Mouse (Mus musculus) midbrain, embryonic 11.5 days (tissue): ENCODE data around the gene Ulbp1. TPM values are rescaled to one million over a fixed set of nuclear protein-coding genes. Genes with fewer than 3 reads are reported as not detected.
"Not testable (repeated sequence)": the region's sequence is repeated elsewhere in the genome, so short reads cannot be mapped to it uniquely, and the experiment has no call there.

ENCODE experiments used
- ATAC-seq: fragments of 200-750 bp; cut with Nextera tagmentation; 2 replicates; pipeline ENCODE4 v1.8.0; 2017; ENCODE audit warnings: moderate TSS enrichment, moderate library complexity; ENCODE audit not compliant: low FRiP score
- DNase-seq: peaks from one replicate; pipeline ENCODE4 v3.0.0; 2015; ENCODE audit warnings: low spot score; ENCODE audit errors: missing footprints
- H3K27ac ChIP-seq: fragments of 300-500 bp; sonication (generic); 2 replicates; pipeline ENCODE4 v1.5.1; 2014; ENCODE audit warnings: low read depth, low read length
- H3K27me3 ChIP-seq: fragments of 300-500 bp; sonication (generic); 2 replicates; pipeline ENCODE4 v1.6.1; 2014; ENCODE audit warnings: mild to moderate bottlenecking, low read length, moderate library complexity, mixed read lengths; ENCODE audit not compliant: control insufficient read depth, insufficient read depth
- H3K36me3 ChIP-seq: fragments of 300-500 bp; sonication (generic); 2 replicates; pipeline ENCODE4 v1.6.1; 2014; ENCODE audit warnings: mild to moderate bottlenecking, low read length, moderate library complexity, mixed read lengths; ENCODE audit not compliant: control insufficient read depth, insufficient read depth
- H3K4me1 ChIP-seq: fragments of 300-500 bp; sonication (generic); 2 replicates; pipeline ENCODE4 v1.6.1; 2014; ENCODE audit warnings: low read length; ENCODE audit not compliant: control insufficient read depth, insufficient read depth
- H3K4me2 ChIP-seq: fragments of 300-500 bp; sonication (generic); 2 replicates; pipeline ENCODE4 v1.6.1; 2014; ENCODE audit warnings: mild to moderate bottlenecking, moderate library complexity
- H3K4me3 ChIP-seq: fragments of 300-500 bp; sonication (generic); 2 replicates; pipeline ENCODE4 v1.5.1; 2014; ENCODE audit warnings: low read depth, low read length
- H3K9ac ChIP-seq: fragments of 300-500 bp; sonication (generic); 2 replicates; pipeline ENCODE4 v1.6.1; 2014; ENCODE audit warnings: low read length
- H3K9me3 ChIP-seq: fragments of 300-500 bp; sonication (generic); 2 replicates; pipeline ENCODE4 v1.6.1; 2016; ENCODE audit warnings: low read length; ENCODE audit not compliant: control insufficient read depth
- WGBS: fragments of 180-500 bp; shearing (Covaris S2); extraction: QIAGEN DNeasy Blood & Tissue Kit; methylation state at CpG from one replicate; pipeline ENCODE4 v1.1.7; 2014; 5-methylcytosine and 5-hydroxymethylcytosine counted together
- polyA plus RNA-seq: library from polyadenylated mRNA; unstranded; fragments of >200 nt; fragmentation: Nextera tagmentation; extraction: Ambion mirVana; gene quantifications from 2 replicates; pipeline ENCODE4 v1.2.1, GENCODE M21; 2014

The Ulbp1 gene
- 0.79 and 1.5 TPM in 2 replicates for polyA plus RNA-seq

DNA sequence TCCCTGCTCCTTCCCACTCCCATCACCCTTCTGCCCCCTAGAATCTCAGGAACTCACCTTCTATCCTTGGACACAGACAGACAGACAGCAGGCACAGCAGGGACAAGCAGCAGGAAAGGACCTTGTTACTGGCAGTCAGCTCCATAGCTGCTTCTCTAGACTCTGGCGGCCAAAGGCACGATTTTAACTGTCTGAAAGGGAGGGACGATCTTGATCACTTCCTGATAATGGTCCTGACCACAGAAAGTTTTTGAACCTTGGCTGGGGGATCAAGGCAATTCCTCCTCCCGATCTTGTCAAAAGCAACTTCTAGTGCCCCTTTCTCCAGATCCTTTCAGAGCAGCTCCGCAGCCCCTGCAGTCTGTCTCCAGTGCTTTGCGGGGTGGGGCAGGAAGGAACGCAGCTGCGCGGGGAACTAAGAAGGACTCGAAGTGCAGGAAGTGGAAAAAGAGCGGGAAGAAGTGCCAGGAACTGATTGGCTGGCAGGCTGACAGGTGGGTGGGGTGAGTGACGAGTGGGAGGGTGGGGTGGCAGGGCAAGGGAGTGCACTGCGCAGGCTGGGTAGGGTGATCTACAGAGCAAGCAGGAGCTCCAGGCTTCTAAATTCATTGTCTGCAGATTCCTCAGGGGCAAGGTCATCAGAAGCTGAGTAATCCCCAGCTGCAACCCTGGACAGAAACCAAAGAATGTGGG, at the start of gene Ulbp1:
Gene Ulbp1, minus strand, starts transcription at position 442 of the 693 bp plus-strand sequence.
- Histone ChIP-seq H3K27me3 (no peaks in the 10 kb centered on the region), H3K4me2 (no peak within 1 kb of the TSS), H3K36me3 (no peaks in the 10 kb centered on the region), H3K9ac (no peak within 1 kb of the TSS), H3K9me3 (no peaks in the 10 kb centered on the region), H3K27ac (no peak within 1 kb of the TSS), H3K4me1 (peaks cover 3% of the 10 kb centered on the region; the same call in 1 of the 2 replicates), H3K4me3 (no peak within 1 kb of the TSS)
- ATAC-seq (no peak), DNase-seq (no peak)
- 74% methylated on average over 13 of the region's 13 CpGs for WGBS

GRCm38 (mm10) chr10:7498180-7498579, 24.7 kb upstream of the Ulbp1 start:
- not testable (repeated sequence) for H3K9me3 ChIP-seq, H3K9ac ChIP-seq, H3K27me3 ChIP-seq, H3K4me3 ChIP-seq, H3K4me2 ChIP-seq, DNase-seq, H3K36me3 ChIP-seq, H3K4me1 ChIP-seq, ATAC-seq, H3K27ac ChIP-seq
- 35% methylated on average over 1 of the region's 1 CpGs for WGBS

DNA sequence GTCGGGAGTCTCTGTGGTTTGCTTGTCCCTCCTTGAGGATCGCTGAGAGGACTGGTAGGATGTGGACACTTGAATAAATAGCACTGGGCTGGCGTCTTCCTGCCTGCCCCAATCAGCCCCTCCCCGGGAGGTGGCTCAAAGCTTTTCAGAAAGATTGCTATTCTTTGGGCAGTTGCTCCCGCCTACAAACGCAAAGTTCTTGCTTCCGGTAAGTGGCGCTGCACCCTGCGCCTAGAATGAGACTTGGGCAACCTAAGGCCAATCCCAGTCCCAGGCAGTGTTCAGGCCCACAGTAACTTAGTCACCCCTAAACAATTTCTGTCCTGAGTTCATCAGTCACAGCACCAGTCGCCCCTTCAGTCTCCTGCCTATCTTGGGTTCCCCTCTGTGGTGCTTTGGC, 18.9 kb upstream of the Ulbp1 start:
- ATAC-seq = 0 out of 2 replicates have a peak, but pooled peaks have one; percentile 35
- H3K4me1 ChIP-seq, H3K4me3 ChIP-seq, H3K36me3 ChIP-seq, H3K27me3 ChIP-seq, DNase-seq, H3K9ac ChIP-seq, H3K27ac ChIP-seq, H3K9me3 ChIP-seq: not testable (repeated sequence)
- H3K4me2 ChIP-seq = peak overlapping the region; percentile 22; the same call in 1 of the 2 replicates
- 8% methylated on average over 10 of the region's 10 CpGs for WGBS

- no peak overlapping the region for H3K27ac ChIP-seq
- H3K36me3 ChIP-seq = no peaks in the 10 kb centered on the region
- no peak for ATAC-seq
Measured at GRCm38 (mm10) chr10:7483650-7484049, 10.2 kb upstream of the Ulbp1 start.

DNA sequence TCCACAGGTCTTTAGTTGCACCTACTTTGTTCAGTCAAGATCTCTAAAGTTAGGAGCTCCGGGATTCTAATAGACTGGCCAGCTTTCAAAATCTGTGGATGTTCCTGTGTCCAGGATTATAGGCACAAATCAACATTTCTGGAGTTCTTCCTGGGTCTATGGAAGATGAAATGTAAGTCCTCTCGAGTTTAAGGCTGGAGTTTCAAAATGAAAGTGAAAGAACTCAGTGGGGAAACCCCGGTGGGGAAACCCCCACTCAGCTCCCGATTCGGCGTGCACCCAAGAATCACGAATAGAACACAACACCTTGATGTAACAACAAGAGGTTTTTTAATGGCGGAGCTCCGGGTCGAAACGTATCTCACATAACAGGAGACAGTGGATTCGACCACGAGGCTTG, 787 bp upstream of the Ulbp1 start:
- not testable (repeated sequence) for H3K27ac ChIP-seq, H3K9ac ChIP-seq, DNase-seq, H3K4me3 ChIP-seq, H3K4me1 ChIP-seq, H3K9me3 ChIP-seq, ATAC-seq, H3K36me3 ChIP-seq, H3K4me2 ChIP-seq, H3K27me3 ChIP-seq
- WGBS = 85% methylated on average over 7 of the region's 13 CpGs

More at GRCm38 (mm10) chr10:7483650-7484049, 10.2 kb upstream of the Ulbp1 start:
- Histone ChIP-seq H3K4me1 (no peaks in the 10 kb centered on the region), H3K9ac (no peak overlapping the region), H3K27me3 (no peaks in the 10 kb centered on the region), H3K9me3 (no peaks in the 10 kb centered on the region), H3K4me2 (no peak overlapping the region), H3K4me3 (no peak overlapping the region)
- 70% methylated on average over 4 of the region's 4 CpGs for WGBS
- DNase-seq = no peak

DNA sequence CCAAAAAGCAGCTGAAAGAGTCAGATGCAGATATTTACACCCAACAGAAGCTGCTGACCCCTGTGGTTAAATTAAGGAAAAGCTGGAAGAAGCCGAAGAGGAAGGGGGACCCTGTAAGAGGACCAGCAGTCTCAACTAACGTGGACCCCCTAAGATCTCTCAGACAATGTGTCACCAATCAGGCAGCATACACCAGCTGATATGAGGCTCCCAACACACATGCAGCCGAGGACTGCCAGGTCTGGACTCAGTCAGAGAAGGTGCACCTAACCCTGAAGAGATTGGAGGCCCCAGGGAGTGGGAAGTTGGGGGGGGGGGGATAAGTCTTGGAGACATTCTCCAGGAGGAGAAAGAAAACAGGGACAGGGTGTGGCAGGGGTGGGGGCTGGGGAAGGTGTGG, 1.8 kb downstream of the Ulbp1 start:
- ATAC-seq = no peak
- Histone ChIP-seq H3K4me2 (no peak overlapping the region), H3K27ac (no peak overlapping the region), H3K36me3 (no peaks in the 10 kb centered on the region), H3K4me1 (peaks cover 3% of the 10 kb centered on the region; the same call in 1 of the 2 replicates), H3K4me3 (no peak overlapping the region), H3K9ac (no peak overlapping the region), H3K27me3 (no peaks in the 10 kb centered on the region), H3K9me3 (no peaks in the 10 kb centered on the region)
- WGBS = 71% methylated on average over 3 of the region's 3 CpGs
- DNase-seq = peak; percentile 82

DNA sequence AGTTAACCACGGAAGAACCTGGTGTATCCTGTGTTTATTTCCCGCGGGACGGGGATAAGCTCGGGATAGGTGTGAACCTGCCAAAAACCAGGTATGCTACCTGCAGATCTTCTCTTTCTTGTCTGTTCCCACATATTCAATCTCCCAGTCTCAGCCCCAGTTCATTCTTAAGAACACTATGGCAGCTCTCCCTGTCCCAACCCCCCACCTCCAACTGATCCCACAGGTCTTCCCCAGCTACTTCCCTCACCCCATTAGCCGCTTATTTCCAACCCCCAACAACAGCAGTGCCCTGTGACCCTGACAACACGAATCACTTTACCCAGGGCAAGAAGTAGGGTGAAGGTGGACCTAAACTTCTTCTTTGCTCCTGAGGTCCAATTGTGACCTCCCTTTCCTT, 3.0 kb downstream of the Ulbp1 start:
- Histone ChIP-seq H3K27me3 (no peaks in the 10 kb centered on the region), H3K4me3 (no peak overlapping the region), H3K4me2 (peak overlapping the region; percentile 31; the same call in 1 of the 2 replicates), H3K27ac (no peak overlapping the region), H3K9ac (0 out of 2 replicates have a peak overlapping the region, but pooled peaks have one; percentile 12), H3K4me1 (peaks cover 3% of the 10 kb centered on the region; the same call in 1 of the 2 replicates), H3K36me3 (no peaks in the 10 kb centered on the region), H3K9me3 (no peaks in the 10 kb centered on the region)
- DNase-seq = peak; percentile 89
- WGBS = 22% methylated on average over 7 of the region's 7 CpGs
- ATAC-seq = peak; percentile 70

DNA sequence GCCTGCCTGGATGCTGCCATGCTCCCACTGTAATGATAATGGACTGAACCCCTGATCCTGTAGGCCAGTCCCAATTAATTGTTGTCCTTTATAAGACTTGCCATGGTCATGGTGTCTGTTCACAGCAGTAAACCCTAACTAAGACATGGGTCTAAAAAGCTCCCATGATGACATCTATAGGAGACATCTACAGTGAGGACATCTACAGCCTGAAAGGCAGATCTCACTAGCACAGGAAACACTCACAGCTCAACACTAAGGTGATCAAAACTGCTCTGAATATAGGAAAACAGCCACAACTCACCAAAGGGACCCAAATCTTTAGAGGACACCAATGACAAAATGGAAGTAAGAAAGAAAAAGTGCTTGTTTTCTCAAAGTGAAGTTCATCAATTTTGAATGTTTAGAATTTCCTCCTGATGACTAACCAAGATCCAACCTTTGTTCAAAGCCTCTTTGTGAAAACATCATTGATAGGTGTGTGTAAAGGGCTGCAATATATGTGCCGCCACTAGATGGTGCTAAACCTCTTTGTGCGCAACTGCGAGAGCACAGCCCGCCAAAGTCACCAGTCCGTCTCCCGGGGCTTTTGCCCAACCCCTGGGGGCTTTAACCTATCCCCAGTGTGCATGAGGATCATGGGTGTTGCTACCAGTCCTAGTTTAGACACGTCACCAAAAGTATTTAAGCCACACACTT, 3.6 kb downstream of the Ulbp1 start:
- H3K4me1 ChIP-seq, H3K9ac ChIP-seq, H3K36me3 ChIP-seq, H3K27ac ChIP-seq, H3K9me3 ChIP-seq, H3K27me3 ChIP-seq, H3K4me3 ChIP-seq: not testable (repeated sequence)
- WGBS = 0% methylated on average over 7 of the region's 7 CpGs
- DNase-seq (peak; percentile 92), ATAC-seq (peak; percentile 55)
- peak overlapping the region; percentile 31; the same call in 1 of the 2 replicates for H3K4me2 ChIP-seq

GRCm38 (mm10) chr10:7462006-7462405, 11.4 kb downstream of the Ulbp1 start:
- Histone ChIP-seq H3K4me3 (no peak overlapping the region), H3K4me2 (no peak overlapping the region), H3K27ac (no peak overlapping the region), H3K36me3 (no peaks in the 10 kb centered on the region), H3K9me3 (peaks cover 9% of the 10 kb centered on the region), H3K4me1 (no peaks in the 10 kb centered on the region), H3K9ac (no peak overlapping the region), H3K27me3 (no peaks in the 10 kb centered on the region)
- WGBS = 43% methylated on average over 3 of the region's 3 CpGs
- no peak for DNase-seq
- ATAC-seq = no peak
